Mouse (Mus musculus): Measurements from ENCODE around the gene Amfr. TPM values are rescaled to one million over a fixed set of nuclear protein-coding genes. Genes with fewer than 3 reads are reported as not detected.
A peak's percentile ranks its signal among the peaks of the same experiment; 100 is the strongest.

Gene Amfr
- polyA plus RNA-seq, 1 experiment from 2014 or later = 78.1 TPM

DNA sequence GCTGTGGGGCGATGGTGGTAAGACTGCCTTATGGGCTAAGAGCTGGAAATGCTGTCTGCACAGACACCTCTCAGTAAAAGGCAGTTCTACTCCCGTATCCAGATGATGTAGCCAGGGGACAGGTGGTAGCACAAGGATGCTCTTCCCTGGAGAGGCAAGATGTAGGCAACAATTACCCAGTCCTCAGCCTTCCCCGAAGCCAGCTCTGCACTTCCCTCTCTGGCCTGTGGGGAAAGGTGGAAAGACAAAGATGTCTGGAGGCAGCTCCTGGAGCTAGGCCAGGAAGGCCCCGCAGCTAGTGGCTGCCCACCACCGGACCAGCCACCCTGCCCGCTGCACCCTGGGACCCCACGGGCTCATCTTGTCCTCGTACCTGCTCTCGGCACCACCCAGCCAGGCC is 60.1 kb downstream of the Amfr start:
- 73% methylated on average over 9 of the region's 9 CpGs for WGBS (ENCODE audit: insufficient replicate concordance)
- H3K4me1 ChIP-seq = no peaks in the 10 kb centered on the region
- no peak overlapping the region for H3K4me2 ChIP-seq
- no peak overlapping the region for H3K27ac ChIP-seq
- H3K9ac ChIP-seq = no peak overlapping the region
- no peaks in the 10 kb centered on the region for H3K9me3 ChIP-seq (replicated peaks)
- H3K4me3 ChIP-seq = no peak overlapping the region
- H3K36me3 ChIP-seq = no peaks in the 10 kb centered on the region
- no peak for ATAC-seq
- H3K27me3 ChIP-seq (replicated peaks) = no peaks in the 10 kb centered on the region

DNA sequence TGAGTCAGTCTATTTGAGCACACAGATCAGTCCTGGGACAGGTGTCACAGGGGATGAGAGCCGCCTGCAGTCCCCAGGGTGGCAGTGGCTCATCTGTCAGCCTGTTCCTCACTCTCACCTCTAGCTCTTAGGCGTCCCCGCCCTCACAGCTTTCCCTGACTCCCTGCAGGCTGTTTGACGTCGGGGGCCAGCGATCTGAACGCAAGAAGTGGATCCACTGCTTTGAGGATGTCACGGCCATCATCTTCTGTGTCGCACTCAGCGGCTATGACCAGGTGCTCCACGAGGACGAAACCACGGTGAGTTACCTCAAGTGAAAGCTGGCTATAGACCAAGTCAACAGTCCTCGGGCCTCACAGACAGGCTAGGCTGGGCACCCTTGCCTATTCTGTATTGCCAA is 62.5 kb downstream of the Amfr start:
- Histone ChIP-seq H3K27ac (no peak overlapping the region), H3K4me2 (no peak overlapping the region), H3K36me3 (no peaks in the 10 kb centered on the region), H3K27me3 (replicated peaks) (no peaks in the 10 kb centered on the region), H3K9ac (no peak overlapping the region), H3K9me3 (replicated peaks) (no peaks in the 10 kb centered on the region), H3K4me1 (no peaks in the 10 kb centered on the region), H3K4me3 (no peak overlapping the region)
- ATAC-seq = no peak
- 69% methylated on average over 14 of the region's 14 CpGs for WGBS (ENCODE audit: insufficient replicate concordance)

DNA sequence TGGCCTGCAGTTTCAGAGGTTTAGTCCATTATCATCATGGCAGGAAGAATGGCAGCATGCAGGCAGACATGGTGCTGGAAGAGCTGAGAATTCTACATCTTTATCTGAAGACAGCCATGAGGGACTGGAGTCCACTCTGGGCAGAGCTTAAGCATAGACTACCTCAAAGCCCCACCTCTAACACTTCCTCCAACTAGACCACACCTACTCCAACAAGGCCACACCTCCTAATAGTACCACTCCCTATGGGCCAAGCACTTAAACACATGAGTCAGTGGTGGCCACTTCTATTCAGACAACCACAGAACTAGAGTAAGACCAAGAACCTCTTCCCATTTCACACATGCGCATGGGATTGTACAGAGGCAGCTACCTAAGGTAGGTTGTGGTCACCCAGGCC is 66.2 kb downstream of the Amfr start:
- H3K9ac ChIP-seq = no peak overlapping the region
- peak; percentile 46; the same call in 1 of the 2 replicates for ATAC-seq
- H3K4me3 ChIP-seq = no peak overlapping the region
- H3K4me2 ChIP-seq = no peak overlapping the region
- H3K36me3 ChIP-seq = no peaks in the 10 kb centered on the region
- 87% methylated on average over 1 of the region's 1 CpGs for WGBS (ENCODE audit: insufficient replicate concordance)
- H3K9me3 ChIP-seq (replicated peaks) = no peaks in the 10 kb centered on the region
- no peaks in the 10 kb centered on the region for H3K27me3 ChIP-seq (replicated peaks)
- no peaks in the 10 kb centered on the region for H3K4me1 ChIP-seq
- H3K27ac ChIP-seq = no peak overlapping the region

DNA sequence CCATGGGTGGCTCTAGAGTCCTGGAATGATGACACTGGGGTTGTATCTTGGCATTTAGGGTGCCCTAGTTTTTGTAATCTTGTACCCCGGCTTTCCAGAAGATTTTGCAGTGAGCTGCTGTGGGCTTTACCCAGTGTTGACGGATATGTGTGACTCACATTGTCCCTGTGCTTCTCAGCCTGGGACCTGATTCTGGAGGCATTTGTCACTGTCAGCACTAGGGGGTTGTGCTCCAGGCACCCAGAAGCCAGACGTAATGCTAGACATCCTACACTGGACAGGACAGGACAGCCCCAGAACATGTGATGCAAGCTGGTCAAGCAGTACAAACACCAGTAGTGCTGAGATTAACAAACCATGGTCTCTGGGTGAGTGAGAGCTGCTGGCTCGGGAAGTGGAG is 66.9 kb downstream of the Amfr start:
- Histone ChIP-seq H3K9ac (no peak overlapping the region), H3K4me3 (no peak overlapping the region), H3K9me3 (replicated peaks) (no peaks in the 10 kb centered on the region), H3K27me3 (replicated peaks) (no peaks in the 10 kb centered on the region), H3K36me3 (no peaks in the 10 kb centered on the region), H3K4me2 (no peak overlapping the region), H3K4me1 (no peaks in the 10 kb centered on the region), H3K27ac (no peak overlapping the region)
- no peak for ATAC-seq
- WGBS (ENCODE audit: insufficient replicate concordance) = 59% methylated on average over 4 of the region's 4 CpGs

DNA sequence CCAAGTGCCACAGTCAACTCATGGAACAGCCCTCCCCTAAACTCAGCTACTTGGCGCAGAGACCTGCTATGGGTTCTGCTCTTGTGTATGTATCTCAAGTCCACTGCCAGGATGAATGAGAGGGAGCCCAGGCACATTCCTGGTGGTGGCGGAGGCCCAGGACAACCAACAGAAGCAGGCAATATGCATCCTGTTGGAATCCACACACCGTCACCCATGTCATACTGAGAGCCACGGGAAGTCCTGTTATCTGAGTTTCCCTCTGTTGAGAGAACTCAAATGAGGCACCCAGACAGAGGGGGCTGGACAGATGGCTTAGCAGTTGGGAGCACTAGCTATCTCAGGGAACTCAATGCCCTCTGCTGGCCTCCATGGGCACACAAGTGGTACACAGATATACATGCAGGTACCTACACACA is 71.0 kb downstream of the Amfr start:
- ATAC-seq = no peak
- Histone ChIP-seq H3K9me3 (replicated peaks) (no peaks in the 10 kb centered on the region), H3K27me3 (replicated peaks) (no peaks in the 10 kb centered on the region), H3K4me3 (no peak overlapping the region), H3K4me1 (no peaks in the 10 kb centered on the region), H3K9ac (no peak overlapping the region), H3K36me3 (no peaks in the 10 kb centered on the region), H3K27ac (no peak overlapping the region), H3K4me2 (no peak overlapping the region)
- 39% methylated on average over 4 of the region's 4 CpGs for WGBS (ENCODE audit: insufficient replicate concordance)

DNA sequence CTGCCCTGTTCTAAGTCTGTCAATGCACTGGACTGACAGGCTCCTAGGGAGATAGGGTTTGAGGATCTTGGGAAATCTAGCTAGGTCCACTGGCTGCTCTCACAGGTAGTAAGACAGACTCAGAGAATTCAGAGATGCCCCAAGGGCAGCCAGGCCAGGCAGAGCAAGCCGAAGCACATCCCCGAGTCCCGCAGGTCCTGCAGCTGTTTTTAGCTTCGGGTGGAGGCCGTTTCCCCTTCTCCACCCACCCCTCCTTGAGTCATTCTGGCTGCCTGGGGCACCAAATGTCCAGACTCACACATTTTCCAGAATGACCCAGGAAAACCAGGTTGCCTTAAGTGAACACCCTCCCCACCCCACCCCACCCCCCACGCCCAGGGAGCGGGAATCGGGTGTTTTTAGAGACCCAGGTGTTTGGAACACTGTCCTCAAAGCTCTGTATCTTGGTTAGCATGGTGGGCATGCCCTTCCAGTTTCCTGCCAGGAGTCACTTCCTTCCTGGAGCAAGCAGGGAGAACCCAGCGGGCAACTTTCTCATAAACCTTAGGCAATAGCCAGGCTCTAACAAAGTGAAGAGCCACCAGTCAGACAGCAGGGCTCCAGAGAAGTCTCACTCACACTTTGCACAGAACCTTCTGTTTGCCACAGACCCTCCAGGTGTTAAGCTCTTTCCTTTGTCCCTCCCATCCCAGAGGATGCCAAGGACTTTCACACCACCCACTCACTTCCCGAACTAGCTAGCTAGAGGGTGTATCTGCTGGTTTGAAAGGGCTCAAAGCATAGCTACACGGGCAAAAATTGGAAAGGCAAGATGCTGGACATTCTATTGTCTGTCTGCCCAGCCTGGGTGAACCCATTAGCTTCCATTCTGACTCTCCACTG is 71.9 kb downstream of the Amfr start:
- Histone ChIP-seq H3K27me3 (replicated peaks) (no peaks in the 10 kb centered on the region), H3K9me3 (replicated peaks) (no peaks in the 10 kb centered on the region), H3K4me2 (no peak overlapping the region), H3K36me3 (no peaks in the 10 kb centered on the region), H3K9ac (no peak overlapping the region), H3K27ac (no peak overlapping the region), H3K4me1 (no peaks in the 10 kb centered on the region), H3K4me3 (no peak overlapping the region)
- 46% methylated on average over 11 of the region's 11 CpGs for WGBS (ENCODE audit: insufficient replicate concordance)
- no peak for ATAC-seq

DNA sequence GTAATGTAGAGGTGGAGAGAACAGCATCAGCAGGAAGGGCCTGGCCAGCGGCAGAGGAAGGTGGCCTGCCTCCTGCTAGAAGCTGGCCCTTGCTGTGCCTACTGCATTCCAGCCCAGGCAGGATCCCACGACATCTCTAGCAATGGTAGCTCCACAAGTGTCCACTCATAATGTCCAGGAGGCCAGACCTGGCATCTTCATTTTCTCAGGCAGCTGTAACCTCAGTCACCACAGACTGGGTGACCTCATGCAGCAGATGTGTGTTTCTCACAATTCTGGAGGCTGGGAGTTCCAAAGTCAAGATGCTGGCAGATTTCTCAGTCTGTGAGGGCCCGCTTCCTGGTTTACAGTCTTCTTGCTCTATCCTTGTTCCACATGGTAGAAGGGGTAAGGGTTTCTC is 74.4 kb downstream of the Amfr start:
- Histone ChIP-seq H3K4me3 (no peak overlapping the region), H3K27me3 (replicated peaks) (no peaks in the 10 kb centered on the region), H3K27ac (no peak overlapping the region), H3K9me3 (replicated peaks) (no peaks in the 10 kb centered on the region), H3K36me3 (no peaks in the 10 kb centered on the region), H3K4me1 (no peaks in the 10 kb centered on the region), H3K4me2 (no peak overlapping the region), H3K9ac (no peak overlapping the region)
- ATAC-seq = no peak
- 52% methylated on average over 3 of the region's 3 CpGs for WGBS (ENCODE audit: insufficient replicate concordance)

DNA sequence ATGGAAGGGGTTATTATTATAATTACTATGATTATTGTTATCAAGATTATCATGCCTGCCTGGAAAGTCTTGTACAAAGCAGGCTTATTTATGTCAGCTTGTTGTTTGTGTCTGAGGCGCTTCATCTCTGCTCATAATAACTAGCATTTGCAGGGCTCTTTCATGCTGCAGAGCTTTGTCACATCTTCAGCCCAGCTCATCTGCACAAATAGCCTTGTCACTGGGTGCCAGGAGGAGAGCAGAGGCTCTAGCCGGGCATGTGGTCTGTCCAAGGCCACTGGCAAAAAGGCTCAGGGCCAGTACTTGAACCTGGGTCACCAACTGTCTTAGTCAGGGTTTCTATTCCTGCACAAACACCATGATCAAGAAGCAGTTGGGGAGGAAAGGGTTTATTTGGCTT is 79.4 kb downstream of the Amfr start:
- no peak for ATAC-seq
- no peak overlapping the region for H3K4me3 ChIP-seq

DNA sequence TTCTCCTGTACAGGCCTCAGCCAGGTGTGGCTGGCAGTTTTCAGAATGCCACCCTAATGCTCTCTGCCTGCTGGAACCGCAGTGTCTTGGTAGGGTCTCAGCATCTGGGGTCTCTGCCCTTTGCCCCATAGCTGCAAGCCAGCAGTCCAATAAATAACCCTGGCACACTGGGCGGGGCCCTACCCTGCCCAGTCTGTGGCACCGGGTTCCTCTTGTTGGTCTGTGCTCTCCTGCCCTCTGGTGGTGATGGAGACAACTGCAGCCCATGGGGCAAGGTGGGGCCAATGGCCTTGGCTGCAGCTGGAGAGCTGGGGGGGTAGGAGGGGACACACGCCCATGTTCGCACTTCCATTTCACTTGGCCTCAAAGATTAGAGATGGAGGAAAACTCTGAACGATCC is 79.8 kb downstream of the Amfr start:
- no peak overlapping the region for H3K9ac ChIP-seq
- H3K4me1 ChIP-seq = no peaks in the 10 kb centered on the region
- no peak overlapping the region for H3K27ac ChIP-seq
- 24% methylated on average over 6 of the region's 6 CpGs for WGBS (ENCODE audit: insufficient replicate concordance)
- no peak overlapping the region for H3K4me2 ChIP-seq
- H3K9me3 ChIP-seq (replicated peaks) = no peaks in the 10 kb centered on the region
- H3K27me3 ChIP-seq (replicated peaks) = no peaks in the 10 kb centered on the region
- no peaks in the 10 kb centered on the region for H3K36me3 ChIP-seq
- H3K4me3 ChIP-seq = no peak overlapping the region
- ATAC-seq = peak; percentile 51

More for the DNA sequence above, 79.4 kb downstream of the Amfr start:
- Histone ChIP-seq H3K36me3 (no peaks in the 10 kb centered on the region), H3K9me3 (replicated peaks) (no peaks in the 10 kb centered on the region), H3K4me1 (no peaks in the 10 kb centered on the region), H3K9ac (no peak overlapping the region), H3K4me2 (no peak overlapping the region), H3K27ac (no peak overlapping the region), H3K27me3 (replicated peaks) (no peaks in the 10 kb centered on the region)
- 57% methylated on average over 2 of the region's 2 CpGs for WGBS (ENCODE audit: insufficient replicate concordance)

DNA sequence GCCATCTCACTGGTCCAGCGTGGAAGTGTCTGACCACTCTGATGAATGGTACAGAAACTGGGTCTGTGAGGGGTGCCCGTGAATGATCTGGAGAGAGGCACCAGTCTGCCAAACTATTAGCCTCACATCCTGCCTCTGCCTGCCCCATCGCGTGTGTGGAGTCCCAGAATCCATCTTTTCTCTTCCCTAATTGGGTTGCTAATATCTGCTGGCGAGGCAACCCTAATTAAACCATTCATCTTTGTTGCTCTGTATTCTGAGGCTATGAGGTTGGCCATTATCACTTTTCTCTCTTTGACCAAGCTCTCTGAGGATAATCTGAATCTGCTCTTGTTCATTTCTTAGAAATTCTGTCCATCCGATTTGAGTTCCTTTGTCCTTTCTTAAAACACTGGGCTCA is 81.3 kb downstream of the Amfr start:
- Histone ChIP-seq H3K4me3 (no peak overlapping the region), H3K9ac (no peak overlapping the region), H3K4me1 (no peaks in the 10 kb centered on the region), H3K27ac (no peak overlapping the region), H3K9me3 (replicated peaks) (no peaks in the 10 kb centered on the region), H3K27me3 (replicated peaks) (no peaks in the 10 kb centered on the region), H3K4me2 (no peak overlapping the region), H3K36me3 (no peaks in the 10 kb centered on the region)
- 68% methylated on average over 6 of the region's 6 CpGs for WGBS (ENCODE audit: insufficient replicate concordance)
- no peak for ATAC-seq

DNA sequence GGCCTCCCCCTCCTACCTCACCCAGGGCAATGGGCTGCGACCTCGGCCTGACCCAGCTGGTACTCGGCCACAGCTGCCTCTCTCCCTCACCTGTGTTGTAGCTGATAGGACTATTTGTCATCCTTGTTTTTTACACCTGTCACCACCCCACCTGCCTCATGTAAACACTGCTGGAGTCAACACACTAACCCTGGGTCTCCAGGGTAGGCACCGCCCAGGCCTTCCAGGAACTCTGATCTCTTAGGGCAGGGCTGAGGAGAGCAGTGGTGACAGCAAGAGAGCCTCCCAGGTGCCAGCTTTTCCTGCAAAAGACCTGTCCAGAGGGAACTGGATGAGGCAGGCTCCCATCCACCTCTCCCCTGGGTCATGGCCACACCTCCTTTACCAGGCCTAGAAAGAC is 83.4 kb downstream of the Amfr start:
- no peak overlapping the region for H3K9ac ChIP-seq
- no peak overlapping the region for H3K27ac ChIP-seq
- H3K4me3 ChIP-seq = no peak overlapping the region
- H3K9me3 ChIP-seq (replicated peaks) = no peaks in the 10 kb centered on the region
- H3K4me2 ChIP-seq = no peak overlapping the region
- H3K27me3 ChIP-seq (replicated peaks) = no peaks in the 10 kb centered on the region
- no peaks in the 10 kb centered on the region for H3K4me1 ChIP-seq
- no peaks in the 10 kb centered on the region for H3K36me3 ChIP-seq
- ATAC-seq = no peak
- WGBS (ENCODE audit: insufficient replicate concordance) = 64% methylated on average over 4 of the region's 4 CpGs

DNA sequence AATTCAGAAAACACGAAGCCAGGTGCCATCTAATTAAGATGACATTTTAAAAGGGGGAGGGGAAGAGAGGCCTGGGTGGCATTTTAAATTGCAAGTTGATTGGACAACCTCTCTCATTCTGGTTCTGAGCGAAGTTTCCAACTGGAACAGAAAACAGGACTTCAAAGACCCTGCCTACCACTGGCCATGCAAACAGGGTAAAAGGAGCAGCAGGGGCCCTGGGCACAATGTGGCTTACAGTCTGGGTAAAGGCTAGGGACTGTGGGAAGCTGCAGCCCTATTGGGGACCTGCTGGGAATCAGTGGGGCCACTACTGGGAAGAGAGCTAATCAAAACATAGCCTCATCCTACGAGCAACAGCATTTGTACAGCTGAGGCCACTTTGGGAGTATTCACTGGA is 87.1 kb downstream of the Amfr start:
- Histone ChIP-seq H3K4me2 (no peak overlapping the region), H3K9me3 (replicated peaks) (no peaks in the 10 kb centered on the region), H3K9ac (no peak overlapping the region), H3K27me3 (replicated peaks) (no peaks in the 10 kb centered on the region), H3K4me1 (no peaks in the 10 kb centered on the region), H3K36me3 (no peaks in the 10 kb centered on the region), H3K27ac (no peak overlapping the region), H3K4me3 (no peak overlapping the region)
- WGBS (ENCODE audit: insufficient replicate concordance) = 36% methylated on average over 3 of the region's 3 CpGs
- no peak for ATAC-seq

DNA sequence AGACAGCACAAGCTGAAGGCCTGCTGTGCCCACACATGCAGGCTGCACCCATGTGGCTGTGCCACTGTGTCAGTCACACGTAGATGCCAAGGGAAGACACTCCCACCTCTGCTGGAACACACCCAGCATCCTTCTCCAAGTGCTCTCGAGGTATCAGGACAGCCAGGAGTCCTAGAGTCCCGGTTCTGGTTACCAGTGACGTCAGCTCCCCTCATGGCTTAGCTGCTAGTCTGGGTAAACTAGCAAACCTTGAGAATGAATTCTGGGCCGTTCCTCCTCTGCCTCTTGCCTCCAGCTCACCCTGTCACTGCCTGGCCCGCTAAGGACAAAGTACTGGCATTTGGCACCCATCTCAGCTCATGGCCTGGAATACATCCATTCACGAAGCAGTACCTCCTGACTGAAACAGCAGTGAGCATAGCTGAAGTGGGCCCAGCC is 88.7 kb downstream of the Amfr start:
- Histone ChIP-seq H3K36me3 (no peaks in the 10 kb centered on the region), H3K4me1 (no peaks in the 10 kb centered on the region), H3K4me3 (no peak overlapping the region), H3K4me2 (no peak overlapping the region), H3K27ac (no peak overlapping the region), H3K9ac (no peak overlapping the region), H3K27me3 (replicated peaks) (no peaks in the 10 kb centered on the region), H3K9me3 (replicated peaks) (no peaks in the 10 kb centered on the region)
- WGBS (ENCODE audit: insufficient replicate concordance) = 61% methylated on average over 7 of the region's 7 CpGs
- no peak for ATAC-seq

Measured in liver, embryonic 12.5 days (tissue).